Mouse (Mus musculus) fibroblast of lung, adult 2 months (primary cell): ENCODE data around the gene Gng4.
"Not testable (repeated sequence)": the region's sequence is repeated elsewhere in the genome, so short reads cannot be mapped to it uniquely, and the experiment has no call there.

ENCODE experiments used
- DNase-seq: peaks from one replicate; pipeline ENCODE4 v3.0.0-alpha.2; 2011; ENCODE audit warnings: low read depth

Gene Gng4

DNA sequence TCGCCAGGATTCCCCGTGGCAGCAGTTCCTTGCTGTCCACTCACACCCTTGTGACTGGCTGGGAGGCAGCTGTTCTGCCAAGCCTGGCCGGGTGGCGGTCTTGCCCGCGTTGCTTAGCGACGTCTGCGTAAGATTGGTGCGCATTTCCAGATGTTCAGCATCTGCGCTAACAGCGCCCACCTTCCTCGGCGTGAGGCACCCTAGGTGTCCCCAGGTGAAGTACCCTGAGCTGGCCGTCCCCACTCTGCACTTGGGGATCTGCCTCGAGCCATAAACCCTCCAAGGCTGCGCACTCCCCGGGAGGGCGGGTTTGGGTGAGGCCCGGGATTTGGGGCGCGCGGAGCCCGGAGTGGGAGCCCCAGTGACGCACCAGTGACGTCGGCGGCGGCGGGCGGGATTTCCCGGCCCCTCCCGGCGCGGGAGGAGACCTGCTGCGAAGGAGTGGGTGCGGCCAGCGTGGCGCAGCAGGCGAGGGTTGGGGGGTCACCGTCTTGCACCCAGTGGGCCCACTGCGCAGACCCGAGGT is at the start of gene Gng4:
Gene Gng4 (plus strand): TSS at position 166 of the 526 bp plus-strand sequence.
- DNase-seq = peak; percentile 36

DNA sequence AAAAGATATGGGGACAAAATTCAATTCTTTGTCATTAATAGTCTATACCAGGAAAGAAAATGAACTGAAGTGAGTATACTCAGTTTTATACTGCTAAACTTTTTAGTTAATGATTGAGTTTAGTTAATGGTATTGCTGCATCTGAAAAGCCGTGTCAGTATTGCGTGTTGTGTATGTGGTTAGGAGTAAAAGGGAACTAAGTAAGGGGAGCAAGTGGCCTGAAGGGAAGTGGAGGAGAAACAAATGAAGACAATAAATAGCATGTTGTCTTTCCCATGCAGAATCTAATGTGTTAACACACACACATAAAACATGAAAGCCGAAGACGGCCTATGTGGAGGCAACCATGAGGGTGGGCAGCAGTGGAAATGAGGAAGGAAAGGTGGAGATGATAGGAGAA is 44.6 kb upstream of the Gng4 start:
- DNase-seq = no peak

DNA sequence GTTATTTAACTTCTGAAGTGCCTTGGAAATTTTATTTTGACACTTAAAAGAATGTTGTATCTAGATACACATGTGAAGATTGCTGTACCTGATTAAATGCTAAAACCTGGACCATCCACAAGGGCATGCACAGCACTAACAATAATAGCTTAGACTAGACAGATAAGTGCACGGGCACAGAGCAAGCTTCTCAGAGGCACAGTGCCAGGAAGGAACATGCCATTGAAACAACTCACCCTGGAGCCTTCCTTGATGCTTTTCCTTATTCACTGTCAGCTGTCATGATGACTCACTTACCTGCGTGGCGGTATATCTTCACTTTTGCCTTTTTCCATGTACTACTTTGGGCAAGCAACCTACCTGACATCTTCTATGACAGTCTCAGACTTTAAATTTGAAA is 37.9 kb upstream of the Gng4 start:
- DNase-seq = no peak

DNA sequence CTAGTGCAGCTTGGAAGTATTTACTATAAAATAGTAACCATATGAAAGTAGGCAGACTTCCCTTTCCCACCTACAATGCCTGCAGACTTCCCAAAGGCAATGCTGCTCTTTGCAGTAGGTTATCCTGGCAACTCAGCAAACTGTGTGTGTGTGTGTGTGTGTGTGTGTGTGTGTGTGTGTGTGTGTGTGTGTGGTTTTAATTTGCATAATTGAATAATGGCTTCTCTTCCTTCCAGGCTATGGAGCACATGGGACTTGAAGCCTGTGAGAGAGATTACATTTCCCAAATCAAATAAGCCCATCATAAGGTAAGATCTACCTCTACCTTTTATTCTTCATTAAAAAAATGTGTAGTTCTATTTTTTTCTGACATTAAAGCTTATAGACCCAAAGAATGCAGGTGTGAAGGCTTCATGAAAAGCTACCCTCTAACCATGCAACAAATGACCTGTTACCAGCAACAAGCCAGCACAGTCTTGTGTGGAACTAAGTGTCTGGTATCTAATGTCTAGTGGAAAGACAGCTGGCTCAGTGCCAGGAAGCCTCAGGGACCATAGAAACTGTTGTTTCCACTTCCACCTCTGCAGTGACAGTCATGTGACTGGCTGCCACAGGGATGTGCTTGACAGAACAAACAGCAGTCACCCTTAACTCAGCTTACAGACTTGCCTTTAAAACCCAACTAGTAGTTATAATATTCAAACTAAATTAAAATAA is 7.9 kb upstream of the Gng4 start:
- no peak for DNase-seq

DNA sequence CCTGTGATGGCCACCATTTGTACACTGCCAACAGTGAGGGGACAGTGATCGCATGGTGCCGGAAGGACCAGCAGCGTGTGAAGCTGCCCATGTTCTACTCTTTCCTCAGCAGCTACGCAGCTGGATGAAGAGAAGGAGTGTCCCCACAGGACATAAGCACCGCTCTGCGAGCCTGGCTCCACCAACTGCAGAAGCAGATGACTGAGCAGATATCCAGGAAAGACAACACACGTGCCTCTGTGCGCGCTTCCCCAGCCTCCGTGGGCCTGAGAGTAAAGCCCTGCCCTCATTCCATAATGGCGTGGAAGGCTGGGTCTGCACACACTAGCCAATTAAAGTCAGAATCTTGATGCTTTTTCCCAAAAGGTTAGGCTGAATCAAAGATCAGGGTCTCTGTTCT is 6.8 kb upstream of the Gng4 start:
- no peak for DNase-seq

DNA sequence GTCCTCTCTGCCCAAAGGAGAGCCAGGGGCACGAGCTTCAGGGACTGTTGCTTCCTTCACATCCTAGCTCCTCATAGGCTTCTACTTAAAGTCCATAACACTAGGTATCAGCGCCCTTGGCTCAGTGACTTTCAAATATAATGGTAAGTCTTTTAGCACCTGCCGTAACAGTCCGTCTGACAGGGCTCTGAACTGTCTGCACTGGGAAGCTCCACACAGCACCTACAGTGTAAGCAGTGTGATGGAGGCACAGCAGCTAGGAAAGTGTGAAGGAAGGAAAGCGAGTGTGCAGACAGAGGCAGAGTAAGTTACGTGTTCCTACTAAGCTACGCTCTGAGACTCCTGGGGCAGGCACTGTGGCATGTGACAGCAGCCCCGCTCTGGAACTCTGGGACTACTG is 6.2 kb upstream of the Gng4 start:
- DNase-seq = no peak

DNA sequence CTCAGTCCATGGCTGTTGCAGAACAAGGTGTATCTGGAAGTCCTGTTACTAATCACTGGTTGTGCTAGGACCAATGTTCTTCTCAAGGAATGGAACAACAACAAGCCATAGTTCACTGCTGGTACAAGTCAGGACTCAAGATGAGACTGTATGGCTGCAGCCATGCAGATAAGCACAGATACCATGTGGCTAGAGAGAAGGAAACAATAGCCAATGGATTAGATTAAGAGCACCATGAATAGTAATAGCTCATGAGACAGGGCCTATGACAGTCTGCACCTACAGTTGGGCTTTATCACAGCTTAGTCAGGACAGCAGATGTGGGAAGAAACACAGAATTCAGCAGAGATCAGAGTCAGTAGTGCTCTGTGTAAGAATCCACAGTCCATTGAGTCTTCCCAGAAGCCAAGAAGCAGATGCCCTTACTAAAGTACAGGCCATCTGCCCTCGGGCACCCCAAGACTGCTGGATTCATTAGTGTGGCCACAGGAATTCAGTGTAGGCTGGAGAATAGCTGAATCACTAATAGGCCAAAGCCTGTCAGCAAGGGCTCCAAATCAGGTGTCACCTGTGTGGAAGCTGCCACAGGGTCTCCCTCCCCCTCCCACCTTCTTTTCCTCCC is 4.9 kb upstream of the Gng4 start:
- no peak for DNase-seq

DNA sequence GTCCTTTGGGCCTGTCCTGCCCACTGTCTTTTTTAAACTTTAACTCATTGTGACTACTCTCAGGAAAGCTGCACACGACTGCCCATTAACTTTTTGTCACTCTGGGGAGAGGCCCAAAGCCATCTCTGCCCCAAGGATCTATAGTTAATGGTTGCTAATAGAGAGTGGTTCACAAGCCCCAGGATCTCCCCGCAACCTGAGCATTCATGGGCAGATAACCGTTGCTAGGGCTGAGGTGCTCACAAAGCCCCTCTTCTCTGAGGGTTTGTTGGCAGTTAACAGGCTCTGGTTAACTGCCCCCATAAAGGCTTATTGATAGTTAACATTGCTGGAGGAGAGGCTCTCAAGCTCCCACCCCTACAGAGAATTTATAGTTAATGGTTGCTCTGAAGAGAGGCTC is 3.6 kb upstream of the Gng4 start:
- no peak for DNase-seq

DNA sequence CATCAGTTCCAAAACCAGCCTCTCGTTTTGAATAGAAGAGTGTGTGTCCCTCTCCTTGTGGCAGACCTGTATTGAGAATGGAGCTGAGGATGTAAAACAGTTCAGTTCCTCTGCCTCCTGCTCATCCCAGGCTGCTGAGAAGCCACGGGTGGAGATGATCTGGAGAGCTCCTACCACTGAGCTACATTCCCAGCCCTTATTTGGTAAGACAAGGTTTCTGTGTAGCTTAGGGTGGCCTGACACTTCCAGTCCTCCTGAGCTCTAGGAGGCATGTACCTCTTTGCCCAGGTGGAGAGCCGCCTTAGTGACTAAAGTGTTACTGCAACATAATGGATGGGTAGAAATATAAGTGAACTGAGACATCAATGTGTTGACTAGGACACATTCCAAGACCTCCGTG is 2.8 kb upstream of the Gng4 start:
- no peak for DNase-seq

DNA sequence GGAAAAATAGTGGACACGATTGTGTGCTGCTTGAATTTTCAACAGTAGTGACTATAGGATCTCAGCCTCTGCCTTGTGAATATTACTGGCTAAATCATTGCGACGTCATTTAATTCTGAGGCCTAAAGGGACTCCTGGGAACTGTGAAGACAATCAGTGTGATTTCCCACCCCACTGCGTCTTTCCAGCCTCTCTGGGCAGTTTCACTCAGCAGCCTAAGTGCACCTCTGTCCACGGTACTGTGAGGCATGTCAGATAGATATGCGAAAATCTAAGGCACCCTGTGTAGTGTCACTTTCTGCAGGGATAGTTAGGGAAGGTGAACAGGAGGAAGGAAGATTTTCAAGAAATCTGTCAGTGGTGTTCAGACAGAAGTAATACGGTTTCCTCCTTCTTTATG is 563 bp upstream of the Gng4 start:
- no peak for DNase-seq

DNA sequence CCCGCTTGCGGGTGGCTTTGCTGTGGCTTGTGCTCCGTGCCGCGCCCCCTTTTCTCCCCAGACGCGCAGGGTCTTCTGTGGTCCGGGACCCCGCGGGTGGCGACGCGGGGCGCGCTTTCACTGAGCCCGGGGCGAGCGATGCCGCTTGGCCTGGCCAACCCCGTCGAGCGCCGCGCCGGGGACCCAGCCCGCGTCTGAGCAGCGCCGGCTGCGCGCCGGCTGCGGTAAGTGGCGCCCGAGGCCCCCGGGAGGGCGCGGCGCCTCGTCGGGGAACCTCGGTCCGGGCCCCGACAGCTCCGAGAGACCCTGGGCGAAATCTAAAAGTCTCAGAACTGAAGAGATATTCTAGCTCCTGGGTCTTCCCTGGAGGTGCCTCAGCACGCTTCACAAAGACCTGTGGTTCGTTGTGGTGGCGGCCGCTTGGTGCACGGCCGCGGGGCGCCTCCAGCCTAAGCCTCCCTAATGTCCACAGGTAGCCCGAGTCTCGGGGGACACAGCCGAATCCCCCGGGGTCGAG is 619 bp downstream of the Gng4 start:
- no peak for DNase-seq

DNA sequence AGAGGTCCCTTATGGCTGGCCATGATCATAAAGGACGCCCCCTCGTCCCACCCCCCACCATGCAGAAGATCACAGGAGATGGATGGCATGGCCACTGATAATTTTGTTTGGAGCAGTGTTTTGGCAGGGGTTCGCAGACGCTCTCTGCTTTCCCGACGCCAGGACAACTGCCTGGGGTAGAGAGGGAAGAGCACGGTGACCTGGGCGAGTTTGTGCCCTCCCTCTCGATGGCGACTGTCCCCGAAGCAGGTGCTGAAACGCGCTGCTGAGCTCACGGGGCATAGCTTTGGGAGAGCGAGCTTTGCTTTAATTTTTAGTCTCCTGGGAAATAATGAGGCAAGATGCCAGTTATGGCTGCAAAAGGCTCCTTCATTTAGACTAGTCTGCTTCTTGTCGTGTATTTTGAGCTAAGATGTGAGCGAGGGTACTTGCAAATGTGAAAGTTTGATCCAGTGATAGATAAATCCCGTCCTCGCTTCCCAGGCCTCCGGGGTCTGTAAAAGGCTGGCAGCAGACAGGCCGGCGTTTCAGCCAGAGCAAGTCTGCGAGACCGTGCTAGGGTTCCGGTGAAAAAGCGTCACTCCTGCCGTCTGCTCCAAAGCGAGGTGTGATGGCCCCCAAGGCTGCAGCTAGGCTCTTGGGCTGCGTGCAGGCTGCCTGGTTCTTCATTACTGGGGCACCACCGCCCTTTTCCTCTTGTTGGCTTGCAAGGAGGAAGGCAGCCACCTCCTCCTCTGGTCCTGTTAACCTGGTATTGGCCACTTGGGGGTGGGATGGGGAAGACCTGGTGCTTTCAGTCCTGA is 1.3 kb downstream of the Gng4 start:
- DNase-seq = no peak

DNA sequence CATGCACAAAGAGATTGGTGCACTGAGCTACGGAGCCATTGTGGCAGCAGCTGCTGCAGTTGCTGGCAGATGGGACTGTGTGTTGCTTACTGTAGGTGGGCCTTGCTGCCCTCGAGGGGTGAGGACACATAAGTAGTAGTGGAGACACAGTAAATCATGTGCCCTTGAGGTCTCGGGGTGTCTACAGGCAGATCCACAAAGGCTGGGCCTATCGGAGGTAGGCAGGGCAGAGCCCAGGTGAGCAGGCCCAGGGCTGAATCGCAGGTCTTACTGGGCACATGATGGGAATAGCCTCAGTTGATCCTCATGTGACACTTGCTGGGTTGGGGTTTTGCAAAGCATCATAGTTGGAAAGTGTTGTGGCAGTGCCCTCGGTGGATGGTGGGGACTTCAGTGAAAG is 3.1 kb downstream of the Gng4 start:
- no peak for DNase-seq

DNA sequence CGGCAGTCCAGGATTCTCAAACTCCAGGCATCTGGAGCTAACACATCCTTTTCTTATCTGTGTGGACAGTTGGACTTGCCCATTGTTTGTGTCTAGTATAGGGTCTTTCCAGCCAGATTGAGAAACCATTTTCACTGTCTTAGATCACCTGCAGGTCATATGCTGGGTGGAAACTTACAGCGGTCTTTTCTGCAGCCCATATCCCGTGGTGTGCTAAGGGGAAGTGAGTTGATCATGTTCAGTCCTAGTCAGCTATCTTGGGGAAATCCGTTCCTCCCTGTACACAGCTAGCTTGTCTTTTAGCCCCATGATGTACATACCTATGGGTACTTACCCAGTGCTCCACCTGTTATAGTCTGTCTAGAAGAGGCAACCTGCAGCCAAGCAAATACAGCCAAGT is 4.2 kb downstream of the Gng4 start:
- no peak for DNase-seq

DNA sequence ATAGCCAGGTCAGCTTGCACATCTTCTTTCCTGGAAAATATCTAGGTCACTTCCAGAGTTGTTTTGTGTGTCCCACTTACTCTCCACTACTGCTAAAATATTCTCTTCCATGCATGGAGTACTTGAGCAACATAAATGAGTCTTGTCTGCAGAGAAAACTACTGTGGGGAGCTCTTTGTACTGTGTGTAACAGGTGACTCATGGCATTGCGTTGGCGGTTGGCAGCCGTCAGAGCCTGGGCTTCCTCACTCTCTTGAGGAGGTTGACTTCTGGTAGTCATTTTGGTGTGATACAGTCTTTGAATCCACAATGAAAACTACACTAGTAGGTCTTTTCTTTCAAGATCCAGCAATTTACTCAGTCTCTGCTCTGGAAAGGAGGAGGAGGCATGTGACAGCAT is 8.1 kb downstream of the Gng4 start:
- DNase-seq = peak; percentile 52

DNA sequence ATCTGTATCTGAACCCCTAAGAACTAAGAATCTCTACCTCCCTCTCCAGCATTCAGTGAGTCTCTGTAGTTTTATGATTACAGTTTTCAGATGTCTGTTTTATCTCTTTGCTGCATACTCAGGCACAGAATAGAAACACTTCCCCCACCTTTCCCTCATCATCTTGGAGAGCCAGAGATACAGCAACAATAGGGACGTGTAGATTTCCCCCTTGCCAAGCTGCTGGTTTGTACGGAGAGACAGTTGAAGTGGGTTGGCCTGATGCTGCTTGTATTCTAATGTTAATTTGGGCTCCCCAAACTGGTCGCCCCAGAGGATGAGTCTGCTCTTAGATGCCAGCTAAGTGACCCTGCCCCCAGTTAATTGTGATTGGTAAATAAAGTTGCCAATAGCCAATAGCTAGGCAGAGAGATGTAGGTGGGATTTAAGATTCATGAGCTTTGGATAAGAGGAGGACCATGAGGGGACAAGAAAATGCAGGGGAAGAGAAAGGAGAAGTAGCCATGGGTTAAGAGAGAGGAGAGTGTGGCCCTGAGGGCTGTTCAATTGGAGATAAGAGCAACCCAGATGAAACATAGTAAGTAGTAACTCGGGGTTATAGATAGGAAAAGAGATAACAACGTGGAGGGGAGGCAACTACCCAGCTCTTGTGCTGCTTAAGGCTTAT is 11.4 kb downstream of the Gng4 start:
- no peak for DNase-seq

DNA sequence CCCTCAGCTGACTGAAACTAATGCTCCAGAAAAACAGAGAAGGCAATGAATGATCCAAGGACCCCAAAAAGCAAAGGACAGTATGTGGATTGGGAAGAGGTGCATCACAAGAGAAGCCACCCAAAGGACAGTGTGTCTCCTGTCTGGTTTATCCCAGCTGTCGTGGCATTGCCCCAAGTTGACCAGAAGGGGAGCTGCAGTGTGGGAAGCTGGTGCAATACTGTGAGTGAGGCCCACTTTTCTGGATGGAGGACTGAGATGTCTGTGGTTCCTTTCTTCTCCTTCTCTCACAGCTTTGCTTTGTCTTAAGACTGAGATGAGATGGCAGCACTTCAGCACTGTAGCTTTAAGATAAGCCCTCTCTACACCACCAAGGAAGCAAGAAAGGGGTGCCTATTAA is 12.2 kb downstream of the Gng4 start:
- no peak for DNase-seq

DNA sequence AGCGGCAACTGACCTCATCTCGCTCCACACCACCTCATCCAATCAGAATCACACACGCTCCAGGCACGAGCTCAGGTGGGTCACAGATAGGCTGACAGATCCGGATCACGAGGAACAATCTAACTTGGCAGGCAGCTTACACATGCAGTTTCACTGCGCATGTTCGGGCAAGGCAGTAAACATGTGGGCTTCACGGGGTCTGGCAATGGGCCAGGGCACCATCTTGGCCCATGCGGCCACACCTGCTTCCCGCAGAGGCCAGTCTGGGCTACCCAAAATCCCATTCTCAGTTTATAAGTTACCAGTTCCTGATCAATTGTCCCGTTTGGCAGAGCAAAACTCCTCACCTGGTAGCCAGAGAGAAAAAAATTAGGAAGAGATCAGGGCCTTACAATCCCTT is 14.0 kb downstream of the Gng4 start:
- DNase-seq = not testable (repeated sequence)

DNA sequence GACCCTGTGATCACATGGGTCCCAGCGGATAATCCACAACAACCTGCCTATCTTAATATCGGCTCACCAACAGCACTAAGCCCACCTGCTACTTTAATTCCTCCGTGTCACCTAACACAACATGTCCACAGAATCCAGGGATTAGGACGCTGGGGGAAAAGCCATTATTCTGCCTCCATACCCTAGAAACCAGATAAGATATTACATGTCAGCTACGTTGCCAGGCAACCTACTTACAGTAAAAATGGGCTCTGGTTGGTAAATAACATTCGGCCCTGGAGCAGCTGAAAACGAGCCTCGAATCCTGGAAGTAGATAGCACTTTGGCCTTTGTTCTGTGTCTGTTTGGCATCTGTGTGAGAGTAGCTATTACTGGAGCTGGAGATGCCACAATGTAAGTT is 14.9 kb downstream of the Gng4 start:
- DNase-seq = no peak

DNA sequence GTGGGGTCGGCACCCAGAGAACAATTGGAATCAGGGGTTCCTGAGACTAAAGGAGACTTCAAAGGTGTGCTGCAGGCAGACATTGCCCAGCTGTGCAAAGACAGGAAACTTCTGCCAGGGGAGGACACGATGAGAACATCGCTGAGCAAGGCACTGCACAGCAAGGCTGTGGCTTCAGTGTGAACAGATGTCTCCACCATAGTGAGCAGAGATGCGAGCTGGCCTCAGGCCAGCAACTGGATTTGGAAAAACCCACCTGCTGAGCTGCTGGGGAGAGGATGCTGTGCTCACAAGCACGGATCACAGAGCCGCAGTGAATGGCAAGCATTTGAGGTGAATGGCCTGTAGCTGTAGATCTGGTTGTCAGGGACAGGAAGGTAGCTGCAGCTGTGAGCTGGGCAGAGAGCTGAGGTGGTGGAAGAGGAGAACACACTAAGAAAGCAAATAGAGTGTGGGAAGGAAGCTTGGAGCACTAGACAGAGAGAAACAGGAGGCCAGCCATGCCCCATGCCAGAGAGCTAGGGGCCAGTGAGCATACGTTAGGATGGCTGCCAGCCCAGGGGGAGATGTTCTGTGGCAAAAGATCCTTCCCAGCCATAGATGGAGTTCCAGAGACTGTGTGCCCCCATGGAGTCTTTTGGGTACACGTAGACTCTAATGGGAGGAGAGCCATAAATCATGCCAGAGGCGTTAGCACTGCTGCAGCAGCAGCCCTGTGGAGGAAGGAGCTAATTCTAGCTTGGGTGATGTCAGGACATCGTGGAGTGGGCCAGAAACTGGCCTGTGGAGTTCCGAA is 24.7 kb downstream of the Gng4 start:
- DNase-seq = no peak

DNA sequence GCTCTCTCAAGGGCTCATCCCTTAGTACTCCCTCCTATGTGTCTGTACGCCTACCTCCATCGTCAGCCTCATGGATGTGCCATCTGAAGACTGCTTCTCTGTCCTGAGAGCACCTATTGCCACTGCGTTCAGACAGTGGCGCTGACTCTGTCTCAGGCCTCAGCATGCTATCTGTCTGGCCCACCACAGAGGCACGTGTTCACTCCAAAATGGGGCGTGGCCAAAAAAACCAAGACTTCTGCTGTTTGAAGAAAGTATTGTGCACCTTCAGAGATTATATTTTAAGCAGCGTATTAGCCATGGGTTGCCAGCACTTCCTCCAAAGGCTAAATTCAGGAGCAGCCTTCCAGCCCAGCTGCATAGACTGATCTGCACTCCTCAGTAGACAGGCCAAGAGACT is 27.0 kb downstream of the Gng4 start:
- no peak for DNase-seq
